ENCODE assay signal across 11 mouse cellular contexts in genomic region chr8:8452226-8452625, GRCm38 (mm10).
DNase-seq lines count a peak whose midpoint lies in the region; ATAC-seq and TF ChIP-seq lines count a peak whose summit lies in the region.
"Had no signal": no experiment of that assay in that cellular context is flagged by ENCODE, and none has a peak within 500 bp of the region (broad histone marks: within the 10 kb centered on the region; RNA-seq: fewer than 3 reads in every experiment).

No protein-coding gene starts in this region.

- H3K4me1 ChIP-seq in CH12.LX (ENCODE audit: control insufficient read depth in 1 of 2, insufficient read depth in 2 of 2) = no peaks in the 10 kb centered on the region
- H3K4me1 ChIP-seq in liver, embryonic 14.5 days (replicated peaks; ENCODE audit: control insufficient read depth in 2 of 2, insufficient read depth in 2 of 2, low read length in 1 of 2) = no peaks in the 10 kb centered on the region
- H3K4me1 ChIP-seq in neural tube, embryonic 15.5 days = no peaks in the 10 kb centered on the region
- H3K4me1 ChIP-seq: midbrain, embryonic 13.5 days had no signal

- dilution Hi-C loops in CH12.LX (cut with MboI; ENCODE audit: extremely low pct_ligation_motif_present, extremely low pct_unique_long_range_greater_than_20kb, low sequenced_read_pairs) = no loop called here

- no peaks in the 10 kb centered on the region for H3K27me3 ChIP-seq in CH12.LX (replicated peaks)
- H3K27me3 ChIP-seq in liver, embryonic 14.5 days (ENCODE audit: control insufficient read depth, insufficient read depth, low read length) = no peaks in the 10 kb centered on the region
- no peaks in the 10 kb centered on the region for H3K27me3 ChIP-seq in neural tube, embryonic 15.5 days (replicated peaks)
- H3K27me3 ChIP-seq: midbrain, embryonic 13.5 days had no signal

- TF ChIP-seq EP300 in CH12.LX (IDR thresholded peaks at IDR 0.05; ENCODE audit: low read length) = 0 out of 2 replicates have a peak, but pooled peaks have one; percentile 14
- TF ChIP-seq EP300 in liver, embryonic 14.5 days (IDR thresholded peaks at IDR 0.05; ENCODE audit: low read depth) = no peak

- ATAC-seq in liver, embryonic 14.5 days (ENCODE audit: insufficient read depth) = 0 out of 2 replicates have a peak, but pooled peaks have one; percentile 26
- ATAC-seq in neural tube, embryonic 15.5 days (ENCODE audit: low FRiP score) = no peak
- ATAC-seq: midbrain, embryonic 13.5 days had no signal

- no peak overlapping the region for H3K27ac ChIP-seq in CH12.LX (ENCODE audit: insufficient read depth, low read depth)
- H3K27ac ChIP-seq in liver, embryonic 14.5 days = no peak overlapping the region
- no peak overlapping the region for H3K27ac ChIP-seq in neural tube, embryonic 15.5 days (replicated peaks)
- H3K27ac ChIP-seq: midbrain, embryonic 13.5 days had no signal

- WGBS in liver, embryonic 14.5 days (ENCODE audit: insufficient replicate concordance) = 42% methylated on average over 9 of the region's 9 CpGs
- whole genome bisulfite sequencing in neural tube, embryonic 15.5 days = 85% methylated on average over 9 of the region's 9 CpGs

- peaks cover 64% of the 10 kb centered on the region for H3K9me3 ChIP-seq in CH12.LX (replicated peaks; ENCODE audit: low read length)
- H3K9me3 ChIP-seq in liver, embryonic 14.5 days (ENCODE audit: control insufficient read depth, low read length) = no peaks in the 10 kb centered on the region
- no peaks in the 10 kb centered on the region for H3K9me3 ChIP-seq in neural tube, embryonic 15.5 days (replicated peaks)
- H3K9me3 ChIP-seq: midbrain, embryonic 13.5 days had no signal

- no peak for TF ChIP-seq RAD21 in CH12.LX (IDR thresholded peaks at IDR 0.05; ENCODE audit: low read depth, low read length)

- DNase-seq in adrenal gland, postnatal 14 days = peak; percentile 17
- no peak for DNase-seq in adrenal gland, adult 8-10 months
- DNase-seq in layer of hippocampus, adult 11-12 months (ENCODE audit: low spot score) = peak; percentile 9
- no peak for DNase-seq in layer of hippocampus, adult 18-20 months (ENCODE audit: low spot score in 2 of 2)
- no peak for DNase-seq in CH12.LX (ENCODE audit: extremely low read depth)
- DNase-seq in liver, embryonic 14.5 days (ENCODE audit: low read depth in 3 of 3, low spot score in 3 of 3) = peak in 1 of 3 experiments; percentile 2
- no peak for DNase-seq in cerebellum, postnatal 36 days
- DNase-seq: thymus, adult 2 months had no signal

- H3K79me2 ChIP-seq in CH12.LX (replicated peaks; ENCODE audit: control insufficient read depth, extremely low read depth, insufficient read depth, poor library complexity, severe bottlenecking) = no peaks in the 10 kb centered on the region

- no peak overlapping the region for H3K9ac ChIP-seq in CH12.LX (ENCODE audit: insufficient read depth, low read depth)
- H3K9ac ChIP-seq in liver, embryonic 14.5 days (replicated peaks) = no peak overlapping the region
- H3K9ac ChIP-seq in neural tube, embryonic 15.5 days (replicated peaks) = no peak overlapping the region
- H3K9ac ChIP-seq: midbrain, embryonic 13.5 days had no signal

- no peaks in the 10 kb centered on the region for H3K36me3 ChIP-seq in CH12.LX (replicated peaks in 1 of 2; ENCODE audit: control insufficient read depth in 1 of 2, insufficient read depth in 1 of 2, low read length in 1 of 2)
- H3K36me3 ChIP-seq in liver, embryonic 14.5 days (replicated peaks; ENCODE audit: control insufficient read depth, insufficient read depth, low read depth) = no peaks in the 10 kb centered on the region
- no peaks in the 10 kb centered on the region for H3K36me3 ChIP-seq in neural tube, embryonic 15.5 days
- H3K36me3 ChIP-seq: midbrain, embryonic 13.5 days had no signal

- no peak for TF ChIP-seq POLR2A in CH12.LX (IDR thresholded peaks at IDR 0.05; ENCODE audit: low read depth, low read length)

- TF ChIP-seq CTCF in CH12.LX (conservative IDR thresholded peaks at IDR 0.05 in 1 of 2, IDR thresholded peaks at IDR 0.05 in 1 of 2; ENCODE audit: low read depth in 2 of 2, low read length in 2 of 2) = no peak
- no peak for TF ChIP-seq CTCF in liver, embryonic 14.5 days (IDR thresholded peaks at IDR 0.05; ENCODE audit: low read depth)

- H3K4me2 ChIP-seq in CH12.LX (ENCODE audit: insufficient read depth, low read depth, poor library complexity, severe bottlenecking) = no peak overlapping the region
- H3K4me2 ChIP-seq in liver, embryonic 14.5 days (ENCODE audit: low read depth) = no peak overlapping the region
- H3K4me2 ChIP-seq in neural tube, embryonic 15.5 days = no peak overlapping the region
- H3K4me2 ChIP-seq: midbrain, embryonic 13.5 days had no signal

- in situ Hi-C loops in CH12.LX (cut with MboI; ENCODE audit: low pct_ligation_motif_present, low pct_unique_long_range_greater_than_20kb, low sequenced_read_pairs) = loop anchor here (25.0 kb wide), 1 partner anchor 235 kb away; the partner anchor contains the start of gene Arglu1

- H3K4me3 ChIP-seq in CH12.LX (replicated peaks in 1 of 3; ENCODE audit: low read depth in 2 of 3, low read length in 2 of 3, poor library complexity in 1 of 3) = no peak overlapping the region
- H3K4me3 ChIP-seq in liver, embryonic 14.5 days (ENCODE audit: insufficient read depth in 1 of 2, low read depth in 2 of 2, low read length in 2 of 2) = no peak overlapping the region
- H3K4me3 ChIP-seq in neural tube, embryonic 15.5 days (replicated peaks) = no peak overlapping the region
- H3K4me3 ChIP-seq: erythroblast, embryonic 14.5 days; midbrain, embryonic 13.5 days had no signal

TF ChIP-seq in CH12.LX, 34 proteins besides CTCF, POLR2A, EP300 and RAD21:
- TF ChIP-seq HCFC1 (IDR thresholded peaks at IDR 0.05; ENCODE audit: low read depth, low read length) (no peak), ELF1 (IDR thresholded peaks at IDR 0.05; ENCODE audit: low read depth, low read length) (0 out of 2 replicates have a peak, but pooled peaks have one; percentile 26), SIN3A (IDR thresholded peaks at IDR 0.05; ENCODE audit: low read length) (no peak)

Comparison
In these comparisons a context has a peak if more than half of its experiments do, and no peak if none do; other contexts are left out.
1. DNase-seq: peak in adrenal gland, postnatal 14 days (single experiment) and layer of hippocampus, adult 11-12 months (single experiment); none in adrenal gland, adult 8-10 months (single experiment), layer of hippocampus, adult 18-20 months (0 of 2), CH12.LX (single experiment) and cerebellum, postnatal 36 days (0 of 2).